Mouse (Mus musculus) left cerebral cortex, adult 9 months (tissue): ENCODE measurements at regions not wholly inside any gene's neighbourhood (a gene's known extent, or its start where the extent isn't known, plus 50 kb on each side); places are given as distances from the start of the nearest gene placed in this dataset.

Experiments used
- DNase-seq, 2 experiments: peaks; one replicate each; pipeline ENCODE4 v3.0.0; 2022; ENCODE audit warnings: low spot score in 2 of 2

DNA sequence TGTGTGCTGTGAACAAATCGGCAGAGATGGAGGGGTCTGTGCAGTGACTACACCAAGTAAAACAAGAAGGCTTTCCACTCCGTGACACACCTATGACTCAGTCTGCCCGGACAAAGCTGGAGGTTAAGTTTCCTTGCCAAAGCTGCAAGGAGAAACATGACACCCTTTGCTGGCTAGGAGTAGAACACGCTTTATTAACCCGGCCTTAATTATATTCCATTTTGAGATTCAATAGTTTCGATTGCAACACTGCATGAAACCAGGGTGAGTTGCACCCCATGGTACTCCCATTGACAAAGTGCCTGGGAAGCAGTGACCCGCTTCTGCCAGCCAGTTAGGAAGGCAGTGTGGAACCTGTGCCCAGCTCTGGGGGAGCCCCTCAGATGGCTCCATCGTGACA is 256.2 kb upstream of the Gm26657 start:
- DNase-seq, result no peak

DNA sequence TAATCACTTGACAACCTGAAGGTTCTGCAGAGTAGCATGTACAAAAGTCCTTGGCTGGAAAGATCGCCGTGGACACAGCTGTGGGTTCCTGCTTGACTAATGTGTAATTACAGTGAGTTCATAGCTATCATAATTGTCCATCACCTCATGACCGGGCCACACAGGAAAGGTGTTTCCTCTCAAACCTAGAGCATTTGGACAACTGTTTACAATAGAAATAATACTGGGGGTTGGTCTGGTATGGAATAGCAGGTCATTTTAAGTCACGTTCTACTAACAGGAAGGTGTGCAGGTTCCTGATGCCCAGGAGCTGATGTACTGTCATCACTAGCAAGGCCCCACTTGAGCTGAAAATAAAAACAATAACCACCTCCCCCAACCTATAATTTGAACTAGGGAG is 283.1 kb upstream of the Gm26657 start:
- no peak for DNase-seq

DNA sequence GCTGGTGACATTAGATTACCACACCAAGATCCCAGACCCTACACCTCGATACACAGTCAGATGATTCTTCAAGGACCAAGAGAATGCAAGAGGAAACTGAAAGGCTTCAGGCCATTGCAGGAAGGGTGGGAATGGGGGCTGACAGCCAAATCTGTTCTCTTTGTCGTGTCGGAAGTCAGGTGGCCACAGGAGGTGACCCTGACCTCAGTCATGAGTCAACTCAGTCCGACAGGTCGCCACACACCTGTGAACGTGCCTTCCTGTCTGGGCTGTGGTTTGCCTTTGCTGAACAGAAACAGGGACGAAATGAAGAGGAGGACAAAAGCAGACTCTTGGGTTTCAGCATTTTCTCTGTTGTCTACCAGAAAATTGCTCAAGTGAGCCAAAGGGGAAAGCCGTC is 318.3 kb upstream of the Gm26657 start:
- DNase-seq, result no peak

DNA sequence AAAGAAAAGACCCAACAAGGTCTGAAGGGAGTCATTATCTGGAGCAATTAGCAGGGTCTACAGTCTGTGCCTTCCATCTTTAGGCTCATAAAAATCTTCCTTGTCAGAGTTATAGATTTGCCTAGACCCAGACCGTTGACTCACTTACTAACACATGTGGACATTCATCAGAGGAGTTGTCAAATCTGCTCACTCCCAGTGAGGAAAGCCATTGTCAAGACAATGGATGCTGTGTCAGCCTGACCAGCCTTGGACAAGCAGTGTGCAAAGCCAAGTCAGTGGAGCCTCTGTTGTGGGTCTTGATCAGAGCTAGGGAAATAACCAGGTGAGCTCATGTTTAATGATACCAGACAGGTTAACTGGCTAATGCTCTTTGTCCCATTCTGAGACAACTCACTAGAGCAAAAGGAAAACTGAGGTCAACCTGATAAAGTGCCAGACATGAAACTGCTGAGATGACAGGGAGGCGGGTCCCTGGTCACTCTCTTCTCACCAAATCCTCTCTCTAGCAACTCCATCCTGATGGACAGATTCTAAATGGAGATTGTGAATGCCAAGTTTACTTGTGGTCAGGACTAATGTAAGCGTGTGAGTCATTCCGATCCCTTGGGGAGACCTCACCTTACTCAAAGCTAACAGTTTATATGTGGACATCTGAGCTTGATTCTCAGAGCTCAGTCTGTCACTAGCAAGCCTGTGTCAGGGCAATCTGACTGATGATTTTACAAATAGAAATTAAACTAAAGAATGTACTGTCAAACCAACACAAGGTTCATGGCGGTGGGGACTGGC is 320.6 kb upstream of the Gm26657 start:
- DNase-seq, result no peak

DNA sequence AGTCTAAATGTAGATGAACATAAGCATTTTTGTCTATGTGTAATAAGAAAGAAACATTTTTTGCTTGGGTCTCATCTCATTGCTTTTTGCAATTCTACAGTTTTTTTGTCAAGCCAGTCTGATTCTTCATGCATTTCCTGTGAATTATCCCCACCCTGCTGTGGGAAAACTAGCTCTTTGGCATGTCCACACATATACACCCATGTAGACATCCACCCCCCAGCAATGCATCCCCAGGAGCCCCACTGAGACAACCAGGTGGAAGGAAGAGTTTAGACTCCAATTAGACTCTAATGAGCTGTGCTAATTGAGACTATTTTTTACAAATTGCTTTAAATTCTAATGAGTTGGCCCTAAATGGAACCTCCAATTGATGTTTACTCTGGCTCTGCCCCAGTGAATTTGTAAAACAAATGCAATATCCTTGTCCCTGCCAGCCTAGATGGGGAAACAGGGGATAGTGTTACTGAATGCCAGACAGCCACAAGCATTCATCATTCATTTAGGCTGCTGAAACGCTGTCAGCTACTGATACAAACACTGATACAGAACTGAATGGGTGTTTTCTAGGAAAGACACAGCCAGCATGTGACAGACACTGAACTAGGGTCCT is 328.7 kb upstream of the Gm26657 start:
- peak; percentile 1 to 2 for DNase-seq

DNA sequence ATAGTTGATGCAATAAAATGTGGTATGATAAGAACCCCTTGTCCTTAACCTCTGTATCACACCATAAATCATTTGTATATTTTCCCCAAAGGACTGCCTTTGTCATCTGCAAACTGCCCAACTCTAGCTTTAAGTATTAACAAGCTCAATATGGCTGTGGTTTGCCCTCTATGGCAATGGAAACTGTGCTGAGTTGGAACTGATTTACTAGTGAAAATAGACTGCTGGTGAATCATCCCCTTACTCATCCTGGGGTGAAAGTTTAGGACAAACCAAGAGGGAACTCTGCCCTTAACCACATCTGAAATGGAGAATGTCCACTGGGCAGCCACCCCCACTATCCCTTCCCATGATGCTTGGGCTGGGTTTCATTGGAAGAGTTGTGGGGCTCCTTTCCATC is 346.1 kb upstream of the Gm26657 start:
- no peak for DNase-seq

DNA sequence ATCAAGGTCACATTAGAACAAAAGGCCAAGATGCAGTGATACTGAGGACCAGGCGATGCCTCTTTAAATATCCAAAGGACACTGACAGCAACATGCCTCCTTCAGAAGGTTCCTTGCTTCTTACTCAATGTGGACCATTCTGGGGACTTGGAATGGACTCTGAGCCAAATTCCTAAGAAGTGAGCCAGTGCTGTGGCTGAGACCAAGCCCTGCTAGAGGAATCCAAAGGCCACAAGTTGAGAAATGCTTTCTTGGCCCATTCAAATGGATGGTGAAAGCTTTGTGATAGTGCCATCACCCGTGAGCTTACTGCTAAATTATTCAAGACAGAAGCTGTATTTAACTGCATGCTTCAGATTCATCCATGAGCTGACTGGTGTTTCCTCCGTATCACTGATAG is 352.8 kb upstream of the Gm26657 start:
- no peak for DNase-seq

DNA sequence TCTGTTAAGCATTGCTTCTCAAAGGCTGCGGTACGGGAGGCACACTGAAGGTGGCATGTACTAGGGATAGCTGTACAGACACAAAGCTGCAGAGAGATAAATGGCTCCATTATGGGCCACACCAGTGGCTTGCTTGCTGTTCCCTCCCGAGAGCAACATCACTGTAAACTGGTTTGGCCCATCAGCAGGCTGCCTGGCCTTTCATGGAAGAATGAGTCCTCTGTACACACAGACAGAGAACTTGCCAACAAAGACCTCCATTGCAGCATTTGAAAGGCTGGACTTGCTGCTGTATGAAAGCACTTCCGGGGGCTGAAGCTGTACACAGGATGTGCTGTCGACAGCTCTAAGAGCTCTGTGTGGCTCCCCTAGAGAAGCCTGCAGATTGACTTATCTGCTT is 364.1 kb upstream of the Gm26657 start:
- DNase-seq, result peak in 1 of 2 experiments; percentile 5

DNA sequence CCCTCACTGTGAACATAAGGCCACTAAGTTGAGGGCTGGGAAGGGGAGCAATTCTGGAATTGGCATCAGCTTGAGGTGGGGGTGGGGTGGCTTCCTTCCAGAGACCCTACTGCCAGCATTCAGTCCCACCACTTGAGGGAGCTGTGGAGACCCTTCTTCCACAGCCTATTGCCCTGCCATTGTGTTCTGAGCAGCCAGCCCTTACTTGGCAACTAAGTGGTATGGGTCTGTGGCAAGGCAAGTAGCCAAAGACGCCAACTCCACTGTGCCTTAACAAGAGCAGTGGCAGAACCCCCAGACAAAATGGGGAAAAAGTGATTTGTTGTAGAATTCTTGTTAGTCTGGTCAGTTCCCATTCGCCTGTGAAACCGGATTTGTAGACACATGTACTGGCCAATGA is 365.4 kb upstream of the Gm26657 start:
- DNase-seq, result no peak

DNA sequence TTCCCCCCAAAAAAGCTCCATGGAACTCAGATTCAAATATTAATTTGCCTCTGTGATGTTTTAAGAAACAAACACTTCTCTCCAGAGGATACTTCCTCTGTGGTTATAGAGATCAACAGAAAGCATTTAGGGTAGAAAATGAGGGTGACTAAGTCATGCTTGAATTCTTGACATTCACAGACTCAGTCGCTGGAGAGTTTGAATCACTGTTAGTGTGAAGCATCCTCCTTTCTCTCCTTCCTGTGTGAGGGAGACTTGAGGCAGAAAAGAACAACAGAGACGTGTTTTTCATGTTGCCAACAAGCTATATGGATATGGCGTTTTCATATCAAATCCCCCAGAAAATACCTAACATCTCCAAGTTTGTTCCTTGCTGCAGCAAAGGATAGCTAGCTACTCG is 366.1 kb upstream of the Gm26657 start:
- DNase-seq, result no peak

DNA sequence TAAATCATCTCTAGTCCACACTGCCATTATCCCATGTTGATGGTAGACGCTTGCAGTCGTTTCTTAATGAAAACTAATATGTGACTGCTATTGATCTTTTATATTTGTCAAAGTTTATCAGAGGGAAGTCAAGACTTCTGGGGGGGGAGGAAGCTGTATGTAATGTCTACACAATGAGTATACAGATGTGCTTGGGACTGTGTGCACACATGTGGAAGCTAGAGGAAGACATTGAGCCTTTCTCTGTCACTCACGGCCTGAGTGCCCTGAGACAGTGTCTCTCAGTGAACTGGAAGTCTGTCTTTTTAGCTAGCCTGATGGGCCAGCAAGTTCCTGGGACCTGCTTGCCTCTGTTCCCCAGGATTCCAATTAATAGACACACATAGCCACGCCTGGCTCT is 366.7 kb upstream of the Gm26657 start:
- DNase-seq, result no peak

DNA sequence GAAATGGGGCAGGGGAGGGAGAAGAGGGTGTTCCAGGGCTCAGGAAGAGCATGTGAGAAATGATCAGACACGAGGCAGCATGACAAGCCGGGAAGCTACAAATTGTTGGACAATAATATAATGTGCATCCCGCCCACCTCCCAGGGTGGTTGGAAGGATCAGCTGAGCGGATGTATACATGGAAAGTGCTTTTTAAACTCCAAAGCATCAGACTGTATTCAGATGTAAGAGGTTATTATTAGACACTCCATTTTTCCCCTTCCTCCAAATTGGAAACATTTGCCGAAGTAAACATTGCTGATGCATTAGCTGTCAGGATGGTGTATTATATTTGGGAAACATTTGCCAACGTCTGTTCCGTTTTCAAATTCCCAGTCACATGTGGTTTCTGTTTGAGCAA is 367.2 kb upstream of the Gm26657 start:
- no peak for DNase-seq

DNA sequence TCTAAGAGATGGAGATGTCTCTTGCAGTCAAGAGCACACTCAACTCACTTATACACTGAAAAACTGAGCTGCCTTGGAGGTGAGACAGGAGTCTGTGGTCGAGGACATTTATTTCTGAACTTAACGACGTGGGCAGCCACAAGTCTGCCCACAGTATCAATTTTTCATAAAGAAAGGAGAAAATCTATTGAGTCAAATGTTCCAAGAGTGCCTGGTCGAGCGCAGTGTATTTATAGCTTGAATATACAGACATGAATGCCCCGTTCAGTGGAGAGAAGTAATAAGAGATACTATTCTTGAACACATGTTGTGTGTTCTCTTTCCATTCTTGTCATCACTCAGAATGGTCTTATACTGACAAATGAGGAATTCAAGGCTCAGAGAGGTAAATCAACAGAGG is 375.3 kb upstream of the Gm26657 start:
- DNase-seq, result no peak

DNA sequence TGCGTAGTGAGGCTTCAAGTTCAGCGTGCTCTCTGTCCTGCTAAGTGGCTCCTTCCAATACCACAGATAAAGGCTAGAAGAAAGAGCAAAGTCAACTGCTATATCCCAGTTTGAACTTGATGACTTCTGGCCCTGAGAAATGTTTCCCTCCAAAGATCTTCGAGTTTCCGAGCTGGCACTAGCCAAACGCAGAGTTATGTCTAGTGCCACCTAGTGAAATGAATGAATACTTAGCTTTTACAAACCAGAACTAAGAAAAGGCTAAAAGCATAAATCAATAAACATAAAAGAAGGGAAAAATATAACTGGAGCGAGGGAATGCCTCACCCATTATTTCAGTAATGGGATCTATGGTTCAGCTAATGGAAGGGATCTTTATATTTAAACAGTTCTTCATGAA is 377.7 kb upstream of the Gm26657 start:
- DNase-seq, result no peak

DNA sequence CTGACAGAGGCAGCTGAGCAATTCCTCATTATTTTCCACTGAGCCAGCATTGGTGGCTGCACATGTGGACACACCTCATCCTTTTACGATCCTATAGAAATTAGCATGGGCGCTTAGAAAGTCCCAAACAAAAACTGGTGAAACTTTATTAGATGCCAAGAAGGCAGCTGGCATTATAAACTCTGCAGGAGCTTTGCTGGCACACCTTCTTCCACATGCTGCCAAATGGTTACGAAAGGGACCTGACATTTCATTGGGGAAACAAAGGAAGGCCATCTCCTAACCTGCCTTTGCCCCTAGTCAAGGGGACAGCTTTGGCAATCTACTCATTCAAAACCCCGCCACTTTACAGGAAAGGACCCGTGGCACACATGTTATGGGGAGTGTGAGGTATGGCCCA is 390.7 kb upstream of the Gm26657 start:
- no peak for DNase-seq

DNA sequence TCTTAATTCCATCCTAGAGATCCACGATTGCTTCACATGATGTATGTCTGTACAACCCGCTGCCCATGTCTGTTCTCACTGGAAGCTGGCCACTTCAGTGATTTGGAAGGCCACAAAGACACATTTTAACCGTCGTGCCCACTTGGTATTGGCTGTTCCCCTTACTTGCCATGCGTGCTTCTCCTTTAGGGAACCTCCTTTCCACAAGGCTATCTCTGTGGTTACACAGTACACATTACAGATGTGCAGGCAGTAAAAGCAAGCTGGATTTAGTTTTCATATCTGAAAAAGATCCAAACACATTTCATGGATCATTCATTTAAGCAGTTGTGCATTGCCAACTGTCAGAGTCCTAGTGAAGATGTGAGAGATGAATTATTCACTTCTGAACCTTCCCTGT is 414.7 kb upstream of the Gm26657 start:
- no peak for DNase-seq

DNA sequence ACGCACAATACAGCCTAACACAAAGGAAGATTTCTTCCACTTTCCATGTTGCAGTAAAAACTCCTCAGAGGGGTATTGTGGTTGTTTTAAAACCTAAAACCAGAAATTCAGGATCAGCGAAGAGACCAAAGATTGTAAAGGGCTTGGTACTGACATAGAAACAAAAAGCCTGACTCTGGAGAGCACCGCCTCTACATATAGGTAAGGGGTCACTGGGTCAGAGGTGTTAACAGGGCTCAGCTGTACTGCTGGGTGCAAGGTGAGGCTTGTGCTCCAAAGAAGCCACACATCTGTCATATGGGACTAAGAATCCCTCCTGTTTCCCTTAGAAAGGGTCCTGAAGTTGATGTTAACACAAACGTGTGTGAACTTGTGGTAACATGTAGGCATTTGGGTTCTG is 420.7 kb upstream of the Gm26657 start:
- no peak for DNase-seq

DNA sequence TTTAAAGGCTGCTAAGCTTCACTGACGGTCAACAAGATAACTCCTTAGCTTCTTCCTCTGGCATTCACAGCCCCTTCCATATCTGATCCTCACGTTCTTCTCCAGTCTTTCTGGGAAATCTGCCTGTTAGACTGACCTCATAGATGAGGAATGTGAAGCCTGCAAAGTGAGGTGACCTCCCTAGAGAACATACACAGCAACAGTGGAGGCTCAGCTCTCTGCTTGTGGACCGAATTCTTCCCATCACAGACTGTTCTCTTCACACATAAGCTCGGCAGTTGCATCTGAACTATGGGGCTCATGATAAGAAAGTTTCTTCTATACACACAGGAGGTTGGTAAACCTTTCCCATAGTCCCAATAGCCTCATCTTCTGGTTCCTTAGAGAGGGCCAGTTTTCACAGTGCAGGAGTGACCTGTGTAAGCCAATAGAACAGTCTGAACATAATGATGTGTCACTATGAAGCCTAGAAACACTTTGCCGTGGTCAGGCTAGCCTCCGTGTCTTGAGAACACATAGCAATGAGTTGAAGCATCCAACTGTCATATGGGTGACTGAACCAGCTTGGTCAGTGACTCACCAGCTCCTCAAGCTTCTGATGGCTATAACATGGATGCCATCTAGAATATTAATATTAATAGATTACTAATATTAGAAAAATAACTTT is 434.1 kb upstream of the Gm26657 start:
- no peak for DNase-seq

DNA sequence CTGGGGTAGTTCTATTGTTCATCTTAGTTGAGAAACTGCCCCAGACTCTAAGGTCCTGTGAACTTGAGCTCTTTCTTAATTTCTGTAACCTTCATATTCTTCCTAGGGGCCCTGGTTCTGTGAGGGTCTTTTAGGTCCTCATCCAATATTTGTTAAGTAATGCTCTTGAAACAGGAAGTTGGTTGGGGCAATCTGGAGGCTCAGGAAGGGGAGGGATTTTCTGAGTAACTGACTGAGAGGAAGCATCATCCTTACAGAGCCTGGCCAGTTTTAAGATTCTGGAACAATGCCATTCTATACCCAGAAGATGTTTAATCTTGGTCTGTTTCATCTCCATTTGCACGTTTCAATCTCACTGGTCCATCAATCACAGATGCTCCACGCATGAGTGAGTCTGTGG is 435.6 kb upstream of the Gm26657 start:
- DNase-seq, result no peak

DNA sequence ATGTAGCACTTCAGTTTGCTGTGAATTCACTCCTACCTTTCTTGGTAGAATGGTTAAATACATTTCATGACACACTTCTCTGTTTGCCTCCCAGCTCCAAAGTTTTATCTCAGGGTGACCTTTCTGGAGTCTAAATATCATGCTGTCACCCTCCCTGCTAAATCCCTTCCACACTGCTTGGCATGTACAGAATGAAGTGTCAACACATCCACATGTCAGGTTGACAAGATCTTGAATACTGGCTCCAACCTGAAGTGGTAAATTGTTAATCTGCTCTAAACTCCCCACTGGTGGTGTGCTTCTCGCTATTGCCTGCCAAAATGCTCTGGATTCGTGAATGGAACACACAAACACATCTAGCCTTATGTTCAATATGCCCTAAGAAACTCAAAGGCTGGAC is 451.9 kb upstream of the Gm26657 start:
- DNase-seq, result no peak

DNA sequence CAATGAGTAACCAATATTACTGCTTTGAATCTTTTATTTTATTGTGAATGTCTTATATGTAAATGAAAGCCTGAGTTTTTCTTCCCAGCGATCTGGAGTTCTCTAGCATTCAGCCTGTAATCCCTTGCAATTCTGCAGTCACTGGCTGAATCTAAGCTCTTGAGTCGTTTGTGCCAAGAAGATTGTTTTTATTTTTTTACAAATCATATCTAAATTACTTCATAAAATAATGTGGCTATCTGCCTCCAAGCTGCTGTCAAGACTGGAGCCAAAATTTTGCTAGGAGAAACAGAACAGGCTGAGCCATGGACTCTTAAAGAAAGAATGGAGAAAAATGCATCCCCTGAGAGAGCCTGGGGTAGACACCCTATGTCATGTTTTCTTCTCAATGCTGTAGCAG is 455.4 kb upstream of the Gm26657 start:
- DNase-seq, result no peak

DNA sequence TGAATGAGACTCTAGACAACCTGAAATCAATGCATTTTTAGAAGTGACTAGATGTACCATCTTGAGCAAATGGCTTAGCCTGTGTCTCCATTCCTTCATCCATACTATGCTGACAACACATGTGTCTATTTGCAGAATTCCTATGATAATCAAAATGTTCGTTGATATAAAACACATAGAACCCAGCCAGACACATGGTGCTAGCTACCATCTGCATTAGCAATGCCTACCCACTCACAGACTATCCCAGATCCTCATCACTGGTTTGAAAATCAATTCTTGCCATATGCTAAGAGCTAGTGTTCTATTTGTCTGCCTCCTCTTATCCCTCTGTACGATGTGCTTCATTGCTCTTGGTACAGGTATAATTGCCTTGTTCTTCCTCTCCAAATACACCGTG is 464.0 kb upstream of the Gm26657 start:
- no peak for DNase-seq

DNA sequence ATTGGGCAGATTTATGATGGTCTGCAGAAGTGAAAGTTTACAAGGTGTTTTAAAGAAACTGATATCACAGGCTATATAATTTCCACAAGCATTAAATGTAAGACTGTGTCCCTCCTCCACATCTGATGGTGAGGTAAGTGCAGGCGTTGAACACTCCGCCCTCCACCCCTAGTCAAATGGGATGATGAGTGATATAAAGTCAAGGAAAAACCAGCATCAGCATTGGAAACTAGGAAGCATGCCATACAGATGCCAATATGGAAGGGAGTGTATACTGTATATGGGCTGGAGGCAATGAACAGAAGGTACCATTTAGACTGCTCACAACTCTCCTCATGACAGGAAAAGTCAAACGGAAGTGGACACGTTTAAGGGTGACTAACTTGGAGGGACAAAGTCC is 468.5 kb upstream of the Gm26657 start:
- no peak for DNase-seq
